Mouse (Mus musculus) megakaryocyte, embryonic 14.5 days (primary cell): ENCODE results near the gene Tarbp2.

Experiments used
- FLI1 ChIP-seq: IDR thresholded peaks from 2 replicates; pipeline ENCODE4 v1.6.1; 2012; ENCODE audit warnings: low read length, inconsistent platforms, mixed read lengths
- GATA1 ChIP-seq: IDR thresholded peaks from 3 replicates; pipeline ENCODE4 v1.6.1; 2012; ENCODE audit warnings: mixed read lengths, low read length, inconsistent platforms, borderline replicate concordance

DNA sequence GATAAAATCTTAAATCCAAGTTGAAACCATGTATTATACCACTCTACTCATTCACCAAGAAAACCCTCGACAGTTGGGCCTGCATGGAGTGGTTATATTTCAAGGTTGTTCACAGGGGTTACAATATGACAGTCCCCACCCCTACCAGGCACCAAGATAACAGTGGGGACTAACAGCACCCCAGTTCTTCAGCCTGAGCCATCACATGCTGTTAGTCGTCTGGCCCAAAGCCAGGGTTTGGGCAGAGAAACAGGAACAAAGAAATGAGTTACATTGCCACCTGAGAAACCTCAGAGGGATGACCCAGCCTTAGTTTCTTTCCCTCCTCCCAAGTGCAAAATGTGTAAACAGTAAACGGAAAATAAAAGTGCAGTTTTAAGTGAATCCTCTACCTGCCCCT lies 18.6 kb upstream of the Tarbp2 start:
- TF ChIP-seq GATA1 (no peak), FLI1 (no peak)
